Mouse (Mus musculus): ENCODE data around the gene Mink1.
"Not testable (repeated sequence)": the region's sequence is repeated elsewhere in the genome, so short reads cannot be mapped to it uniquely, and the experiment has no call there.

The Mink1 gene

GRCm38 (mm10) chr11:70553940-70554339 lies 8.7 kb upstream of the Mink1 start:
- no peak for DNase-seq (ENCODE audit: low read depth, low spot score)

DNA sequence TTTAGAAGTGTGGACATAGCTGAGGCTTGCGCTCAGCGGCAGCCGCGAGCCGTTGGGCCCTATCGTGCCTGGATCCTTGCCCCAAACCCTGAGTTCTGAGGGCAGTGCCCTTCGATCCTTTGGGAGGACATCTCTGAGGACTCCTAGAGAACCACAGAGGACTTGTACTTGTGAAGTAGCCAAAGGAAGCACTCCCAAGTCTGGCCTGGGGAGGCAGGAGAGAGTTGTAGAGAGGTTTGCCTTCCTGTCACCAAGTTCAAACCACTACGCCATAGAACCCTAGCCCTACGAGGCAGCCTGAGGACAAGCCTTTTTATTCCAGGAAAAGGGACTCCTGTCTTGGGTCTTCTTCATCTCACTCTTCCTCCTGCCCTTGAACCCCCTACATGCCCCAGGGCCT lies 5.1 kb upstream of the Mink1 start:
- DNase-seq (ENCODE audit: low read depth, low spot score): no peak

- no peak for DNase-seq (ENCODE audit: low read depth, low spot score)
Observed at GRCm38 (mm10) chr11:70561937-70562286, 769 bp upstream of the Mink1 start.

GRCm38 (mm10) chr11:70562995-70563469 lies 351 bp downstream of the Mink1 start:
- no peak for DNase-seq (ENCODE audit: low read depth, low spot score)

DNA sequence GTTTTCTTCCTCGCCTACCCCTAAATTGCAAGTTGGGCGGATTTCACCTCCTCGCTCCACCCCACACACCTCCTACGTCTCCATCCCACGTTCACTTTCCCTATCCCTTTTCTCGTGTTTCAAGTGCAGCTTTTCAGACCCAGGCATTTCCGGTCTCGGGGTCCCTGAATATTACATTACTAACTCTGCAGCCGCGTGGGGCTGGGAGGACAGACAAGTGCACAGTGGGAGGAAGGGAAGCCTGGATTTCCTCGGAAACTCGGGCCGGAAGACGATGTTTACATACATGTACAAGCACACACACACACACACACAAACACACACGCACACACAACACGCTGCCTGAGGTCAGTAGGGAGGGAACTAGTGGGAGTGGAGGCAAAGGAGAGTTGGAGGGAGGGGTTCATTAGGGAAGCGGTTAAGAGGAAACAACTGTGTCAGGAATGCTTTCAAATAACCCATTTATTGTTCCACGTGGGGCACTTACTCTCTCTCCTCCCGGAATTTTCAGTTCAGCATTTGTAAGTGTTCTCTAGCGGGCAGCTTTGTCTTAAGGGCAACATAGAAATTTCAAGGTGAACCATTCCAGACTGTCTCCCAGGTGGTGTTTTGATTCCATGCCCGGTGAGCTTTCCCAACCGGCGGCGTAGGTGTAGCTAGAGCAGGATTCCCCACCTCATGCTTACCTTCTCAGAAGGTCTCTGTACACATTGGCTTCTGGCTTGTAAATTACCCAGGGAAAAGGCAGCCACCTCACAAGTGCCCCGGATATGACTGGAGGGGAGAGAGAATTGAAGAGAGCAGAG lies 992 bp downstream of the Mink1 start:
- no peak for DNase-seq (ENCODE audit: low read depth, low spot score)

DNA sequence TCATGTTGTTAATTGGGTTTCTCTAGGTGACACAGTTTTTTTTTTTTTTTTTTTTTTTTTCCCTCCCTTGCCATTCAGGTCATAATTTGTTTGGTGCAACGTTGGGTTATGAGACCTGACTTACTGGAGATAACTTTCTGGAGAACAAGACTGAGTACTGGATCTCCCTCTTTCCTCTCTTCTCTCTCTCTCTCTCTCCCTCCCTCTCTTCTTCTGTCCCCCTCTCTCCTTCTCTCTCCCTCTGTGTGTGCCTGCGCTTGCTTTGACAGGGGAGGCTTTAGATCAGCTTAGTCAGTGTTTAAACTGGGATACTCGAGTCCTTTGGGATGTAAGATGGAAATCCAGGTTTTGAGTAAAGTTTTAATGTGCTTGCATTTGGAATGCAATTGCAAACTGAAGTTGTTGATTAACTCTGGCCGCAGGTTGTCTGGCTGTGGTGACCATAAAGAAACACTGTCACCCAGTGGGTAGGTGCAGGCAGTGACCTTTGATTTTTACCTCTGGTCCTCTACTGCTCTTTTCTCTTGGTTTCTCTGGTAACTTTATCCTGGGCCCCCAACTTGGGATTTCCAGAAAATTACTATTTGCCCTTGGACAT lies 1.7 kb downstream of the Mink1 start:
- no peak for DNase-seq (ENCODE audit: low read depth, low spot score)

DNA sequence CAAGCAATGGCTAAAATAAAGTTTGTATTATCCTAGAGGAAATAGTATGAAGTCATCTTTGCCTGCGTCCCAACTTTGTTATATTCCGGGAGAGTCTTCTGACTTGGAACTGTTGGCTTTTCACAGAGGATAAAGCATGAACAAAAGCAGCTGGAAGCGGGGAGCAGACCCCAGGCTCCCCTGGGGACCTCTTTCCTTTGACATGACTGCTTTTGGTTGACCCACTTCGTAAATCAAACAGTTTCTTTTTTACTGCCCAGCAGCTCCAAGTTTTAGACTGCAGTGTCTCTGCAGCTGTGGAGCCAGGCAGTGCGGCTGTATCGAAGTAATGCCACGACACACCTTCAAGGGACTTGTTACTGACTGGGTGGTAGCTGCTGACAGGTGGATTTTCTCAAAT lies 3.9 kb downstream of the Mink1 start:
- DNase-seq (ENCODE audit: low read depth, low spot score): no peak

- DNase-seq (ENCODE audit: low read depth, low spot score): not testable (repeated sequence)
Observed at GRCm38 (mm10) chr11:70570614-70571013, 7.9 kb downstream of the Mink1 start.

GRCm38 (mm10) chr11:70571641-70572040 lies 9.0 kb downstream of the Mink1 start:
- no peak for DNase-seq (ENCODE audit: low read depth, low spot score)

DNA sequence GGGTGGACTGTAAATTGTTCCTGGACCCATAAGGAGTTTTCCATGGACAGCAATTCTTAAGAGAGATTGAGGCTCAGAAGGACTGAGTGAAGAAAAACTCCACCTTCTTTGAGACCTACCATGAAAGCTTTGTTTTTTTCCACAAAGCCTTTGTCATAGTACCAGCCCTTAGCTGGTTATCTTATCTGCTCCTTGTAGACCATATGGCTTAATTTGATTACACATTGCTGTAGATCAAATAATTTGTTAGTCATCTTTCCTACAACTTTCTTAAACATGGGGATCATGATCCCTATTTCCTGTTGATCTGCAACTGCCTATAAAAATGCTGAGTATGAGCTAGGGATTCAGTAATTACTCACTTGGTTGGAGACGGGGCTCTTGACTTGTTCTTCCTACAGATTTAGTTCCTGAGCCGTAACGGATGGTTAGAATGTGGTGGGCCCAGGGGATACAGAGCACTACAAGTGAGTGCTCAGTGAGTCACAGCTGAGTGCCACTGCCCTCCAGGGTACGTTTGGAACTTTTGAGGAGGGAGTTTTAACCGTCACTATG lies 9.7 kb downstream of the Mink1 start:
- DNase-seq (ENCODE audit: low read depth, low spot score): no peak

- DNase-seq (ENCODE audit: low read depth, low spot score): no peak
Observed at GRCm38 (mm10) chr11:70573872-70574271, 11.2 kb downstream of the Mink1 start.

- DNase-seq (ENCODE audit: low read depth, low spot score): no peak
Observed at GRCm38 (mm10) chr11:70577201-70577600, 14.5 kb downstream of the Mink1 start.

DNA sequence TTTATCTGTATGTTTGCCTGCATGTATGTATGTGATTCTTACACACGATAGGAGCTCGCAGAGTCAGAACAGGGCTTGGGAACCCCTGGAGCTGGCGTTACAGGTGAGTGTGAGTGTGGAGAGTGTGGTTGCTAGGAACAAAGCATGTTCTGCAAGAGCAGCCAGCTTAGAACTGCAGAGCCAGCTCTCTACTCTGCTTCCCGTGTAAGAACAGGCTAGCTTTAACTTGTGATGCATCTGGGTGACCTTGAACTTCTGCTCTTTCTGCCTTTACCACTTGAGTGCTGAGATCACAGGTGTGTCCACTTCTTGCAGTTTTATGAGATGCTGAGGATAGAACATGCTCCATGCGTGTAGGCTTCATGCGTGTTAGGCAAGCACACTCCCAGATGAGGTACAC lies 16.3 kb downstream of the Mink1 start:
- no peak for DNase-seq (ENCODE audit: low read depth, low spot score)

DNA sequence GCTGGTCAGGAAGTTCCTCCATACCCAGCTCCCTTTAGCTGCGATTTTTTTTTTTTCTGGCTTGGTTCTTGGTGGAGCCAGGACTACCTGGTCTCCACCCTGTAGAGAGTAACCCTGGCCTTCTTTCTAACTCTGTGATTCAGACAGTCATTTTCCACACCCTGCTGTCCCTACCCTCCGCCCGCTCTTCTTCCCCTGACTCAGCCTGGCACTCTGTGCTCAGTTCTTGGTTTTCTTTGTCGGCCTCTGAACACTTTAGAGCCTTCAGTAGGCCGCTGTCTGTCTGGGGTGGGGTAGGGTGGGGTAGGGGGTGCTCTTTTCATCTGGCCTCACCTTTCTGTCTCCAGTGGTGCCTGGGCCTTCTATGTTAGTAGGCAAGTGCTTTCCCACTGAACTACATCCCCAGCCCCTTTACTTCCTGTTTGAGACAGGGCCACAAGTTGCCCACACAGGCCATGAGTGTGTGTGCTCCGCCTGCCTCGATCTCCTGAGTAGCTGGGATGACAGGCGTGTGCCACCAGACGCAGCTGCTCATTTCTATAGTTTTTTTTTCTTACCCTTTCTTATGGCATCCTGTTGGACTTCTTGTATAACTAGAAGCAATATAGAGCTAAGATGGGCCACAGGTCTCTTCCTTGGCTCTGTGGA lies 17.2 kb downstream of the Mink1 start:
- no peak for DNase-seq (ENCODE audit: low read depth, low spot score)

DNA sequence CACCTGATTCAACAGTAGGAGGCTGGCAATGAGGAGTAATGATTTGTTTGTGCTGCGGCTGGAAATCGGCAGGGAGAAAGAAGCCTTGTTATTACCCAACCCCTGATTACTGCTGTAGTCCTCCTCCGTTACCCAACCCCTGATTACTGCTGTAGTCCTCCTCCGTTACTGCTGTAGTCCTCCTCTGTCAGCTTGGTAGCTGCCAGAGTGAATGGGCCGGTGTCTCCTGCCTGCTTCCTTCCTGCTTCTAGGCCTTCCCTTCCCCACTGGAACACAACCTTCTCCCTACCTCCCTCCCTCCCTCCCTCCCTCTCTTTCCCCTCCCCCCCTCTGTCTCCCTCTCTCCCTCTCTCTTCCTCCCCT lies 17.7 kb downstream of the Mink1 start:
- DNase-seq (ENCODE audit: low read depth, low spot score): no peak

GRCm38 (mm10) chr11:70580921-70581320 lies 18.2 kb downstream of the Mink1 start:
- DNase-seq (ENCODE audit: low read depth, low spot score): no peak

GRCm38 (mm10) chr11:70582196-70582595 lies 19.5 kb downstream of the Mink1 start:
- DNase-seq (ENCODE audit: low read depth, low spot score): no peak

DNA sequence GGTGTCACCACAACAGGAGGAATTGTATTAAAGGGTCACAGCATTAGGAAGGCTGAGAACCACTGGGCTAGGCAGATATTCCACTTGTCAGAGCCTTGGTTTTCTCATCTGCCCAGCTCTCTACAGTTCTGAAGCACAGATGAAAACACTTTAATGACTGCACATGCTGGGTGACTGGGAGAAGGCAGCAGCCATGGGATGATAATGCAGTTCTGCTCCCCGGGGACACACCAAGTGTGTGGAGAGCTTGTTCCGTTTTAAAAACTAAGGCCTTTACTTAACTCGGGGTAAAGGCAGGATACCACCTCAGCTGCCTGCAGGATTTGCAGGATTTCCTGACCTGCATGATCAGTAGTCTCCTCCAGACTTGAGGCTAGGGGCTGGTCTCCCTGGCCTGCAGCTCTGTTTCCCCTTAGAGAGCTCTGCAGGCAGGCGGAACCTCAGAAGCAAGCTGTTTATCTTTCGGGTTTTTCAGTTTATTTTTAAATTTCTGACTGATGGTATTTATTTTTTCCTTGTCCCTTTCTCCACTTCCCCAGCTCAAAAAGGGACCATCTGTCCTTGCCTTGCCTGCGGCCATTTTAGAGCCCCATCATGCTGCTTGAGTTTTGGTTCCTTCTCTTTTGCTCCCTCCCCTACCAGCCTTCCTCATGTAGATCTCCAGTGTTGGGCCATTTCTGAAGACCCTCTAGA lies 20.5 kb downstream of the Mink1 start:
- DNase-seq (ENCODE audit: low read depth, low spot score): no peak

DNA sequence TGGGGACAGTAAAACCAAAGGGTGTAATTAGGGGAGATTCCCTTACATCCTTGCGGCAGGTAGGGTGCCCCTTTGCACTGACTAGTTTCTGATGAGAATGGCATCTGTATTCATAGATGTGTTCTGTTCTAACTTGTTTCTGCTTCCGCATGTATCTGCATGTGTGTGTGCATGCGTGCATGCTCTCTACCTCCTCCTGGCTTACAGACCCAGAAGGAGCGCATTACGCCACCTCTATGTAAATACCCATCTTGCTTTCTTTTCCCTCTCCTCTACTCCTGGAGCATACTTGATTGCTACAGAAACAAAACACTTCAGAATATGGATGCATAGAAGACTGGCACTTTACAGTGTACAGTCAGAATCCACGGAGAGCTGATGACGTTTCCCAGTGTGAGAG lies 21.1 kb downstream of the Mink1 start:
- DNase-seq (ENCODE audit: low read depth, low spot score): no peak

DNA sequence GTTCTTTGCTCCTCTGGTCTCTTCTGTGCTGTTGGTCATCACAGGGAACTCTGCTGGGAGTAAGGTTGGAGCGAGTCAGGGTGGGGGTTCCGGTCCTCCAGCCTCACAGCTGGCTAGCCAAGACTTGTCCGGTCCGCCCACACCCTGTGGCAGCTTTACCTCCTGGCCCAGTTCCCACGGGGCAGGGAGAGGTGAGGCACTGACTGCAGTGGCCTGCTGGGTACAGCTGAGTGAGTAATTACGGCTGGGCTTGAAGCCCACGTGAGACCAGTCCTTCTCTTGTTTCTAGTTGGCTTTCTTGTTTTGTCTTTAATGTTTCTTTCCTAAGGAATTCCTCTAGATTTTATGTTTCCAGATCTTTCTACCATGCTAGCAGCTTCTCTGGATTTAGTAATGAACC lies 22.8 kb downstream of the Mink1 start:
- DNase-seq (ENCODE audit: low read depth, low spot score): no peak

DNA sequence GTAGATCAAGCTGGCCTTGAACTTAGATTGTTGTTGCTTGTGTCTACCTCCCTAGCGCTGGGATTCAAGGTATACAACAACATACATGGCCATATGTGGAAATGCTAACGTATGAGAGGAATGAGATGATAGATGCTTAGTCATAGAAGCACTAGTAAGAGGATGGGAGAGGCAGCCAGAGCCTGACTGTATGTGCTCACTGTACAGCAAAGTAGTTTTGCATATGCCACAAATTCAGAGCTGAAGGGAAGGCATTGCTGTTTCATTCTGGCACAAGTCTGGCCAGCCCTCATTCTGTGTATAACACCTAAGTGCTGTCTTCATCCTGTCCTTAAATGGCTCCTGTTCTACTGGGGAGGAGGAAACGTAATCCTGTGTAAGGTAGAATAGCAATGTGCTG lies 23.6 kb downstream of the Mink1 start:
- DNase-seq (ENCODE audit: low read depth, low spot score): no peak

DNA sequence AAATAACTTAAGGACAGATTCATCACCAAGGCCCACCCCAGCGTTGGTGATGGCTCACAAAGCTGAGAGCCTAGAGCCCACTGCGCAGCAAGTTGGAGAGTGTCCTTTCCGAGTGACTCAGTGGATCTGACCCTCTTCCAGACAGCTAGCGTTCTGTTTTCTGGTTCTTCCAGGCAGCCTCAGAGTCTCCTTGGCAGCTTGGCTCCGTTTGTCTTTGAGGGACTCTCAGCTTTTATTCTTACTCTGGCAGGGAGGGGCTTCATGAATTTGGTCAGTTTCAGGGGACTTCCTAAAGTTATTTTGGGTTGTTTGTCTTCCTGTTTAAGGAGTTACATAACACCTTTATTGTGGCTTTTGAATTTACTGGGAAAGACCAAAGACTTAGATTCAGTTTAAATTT lies 24.3 kb downstream of the Mink1 start:
- DNase-seq (ENCODE audit: low read depth, low spot score): no peak

All from WW6 (cell line).